Mouse (Mus musculus): ENCODE results near the gene Efcab2. TPM values are rescaled to one million over a fixed set of nuclear protein-coding genes. Genes with fewer than 3 reads are reported as not detected.

Efcab2 gene
- total and polyA plus RNA-seq, 2 experiments, result 0.29 to 2.2 TPM

DNA sequence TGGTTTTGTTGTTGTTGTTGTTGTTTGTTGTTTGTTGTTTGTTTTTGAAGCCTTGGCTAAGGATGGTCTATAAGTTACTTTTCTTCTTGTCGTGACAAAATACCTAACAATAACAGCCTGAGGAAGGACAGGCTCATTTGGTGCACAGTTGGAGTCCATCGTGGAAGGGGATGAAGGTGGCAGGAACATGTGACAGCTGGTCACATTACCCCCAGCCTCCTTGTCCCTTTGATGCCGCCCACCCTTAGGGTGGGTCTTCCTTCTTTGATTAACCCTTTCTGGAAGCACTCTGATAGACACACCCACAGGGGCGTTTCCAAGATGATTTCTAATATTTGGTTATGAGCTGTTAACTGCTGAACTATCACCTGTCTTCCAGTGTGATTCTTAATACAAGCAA lies 58.3 kb downstream of the Efcab2 start:
- H3K9ac ChIP-seq (ENCODE audit: low read depth, low read length), result no peak overlapping the region
- H3K4me3 ChIP-seq (ENCODE audit: insufficient read depth, low read depth, low read length), result no peak overlapping the region
- H3K27me3 ChIP-seq (ENCODE audit: control insufficient read depth, insufficient read depth, low read length), result no peaks in the 10 kb centered on the region
- no peaks in the 10 kb centered on the region for H3K79me2 ChIP-seq (ENCODE audit: control insufficient read depth, insufficient read depth, low read length)
- 50% methylated on average over 4 of the region's 4 CpGs for WGBS
- no peak for DNase-seq (ENCODE audit: extremely low read depth, low read depth, low spot score)
- no peaks in the 10 kb centered on the region for H3K4me1 ChIP-seq (ENCODE audit: control insufficient read depth, insufficient read depth, low read length)
- no peaks in the 10 kb centered on the region for H3K36me3 ChIP-seq (ENCODE audit: control insufficient read depth, insufficient read depth, low read length)
- TF ChIP-seq CTCF (IDR thresholded peaks at IDR 0.05; ENCODE audit: low read depth, low read length) (no peak), POLR2A (IDR thresholded peaks at IDR 0.05; ENCODE audit: extremely low read depth, insufficient read depth, low read length) (no peak)
- H3K27ac ChIP-seq (replicated peaks; ENCODE audit: insufficient read depth, low read depth, low read length), result no peak overlapping the region

- Histone ChIP-seq H3K9ac (ENCODE audit: low read depth, low read length) (no peak overlapping the region), H3K27me3 (ENCODE audit: control insufficient read depth, insufficient read depth, low read length) (no peaks in the 10 kb centered on the region), H3K4me3 (ENCODE audit: insufficient read depth, low read depth, low read length) (no peak overlapping the region), H3K4me1 (ENCODE audit: control insufficient read depth, insufficient read depth, low read length) (no peaks in the 10 kb centered on the region), H3K27ac (replicated peaks; ENCODE audit: insufficient read depth, low read depth, low read length) (no peak overlapping the region), H3K79me2 (ENCODE audit: control insufficient read depth, insufficient read depth, low read length) (no peaks in the 10 kb centered on the region), H3K36me3 (ENCODE audit: control insufficient read depth, insufficient read depth, low read length) (no peaks in the 10 kb centered on the region)
- no peak for TF ChIP-seq POLR2A (IDR thresholded peaks at IDR 0.05; ENCODE audit: extremely low read depth, insufficient read depth, low read length)
- no peak for TF ChIP-seq CTCF (IDR thresholded peaks at IDR 0.05; ENCODE audit: low read depth, low read length)
- WGBS, result 72% methylated on average over 6 of the region's 6 CpGs
- no peak for DNase-seq (ENCODE audit: extremely low read depth, low read depth, low spot score)
Measured at GRCm38 (mm10) chr1:178467594-178467993, 61.7 kb downstream of the Efcab2 start.

GRCm38 (mm10) chr1:178468280-178468679 lies 62.4 kb downstream of the Efcab2 start:
- no peak overlapping the region for H3K4me3 ChIP-seq (ENCODE audit: insufficient read depth, low read depth, low read length)
- no peaks in the 10 kb centered on the region for H3K27me3 ChIP-seq (ENCODE audit: control insufficient read depth, insufficient read depth, low read length)
- H3K4me1 ChIP-seq (ENCODE audit: control insufficient read depth, insufficient read depth, low read length), result no peaks in the 10 kb centered on the region
- H3K79me2 ChIP-seq (ENCODE audit: control insufficient read depth, insufficient read depth, low read length), result no peaks in the 10 kb centered on the region
- no peak overlapping the region for H3K27ac ChIP-seq (replicated peaks; ENCODE audit: insufficient read depth, low read depth, low read length)
- no peaks in the 10 kb centered on the region for H3K36me3 ChIP-seq (ENCODE audit: control insufficient read depth, insufficient read depth, low read length)
- no peak overlapping the region for H3K9ac ChIP-seq (ENCODE audit: low read depth, low read length)
- WGBS, result 9% methylated on average over 2 of the region's 2 CpGs
- peak; percentile 19 for DNase-seq (ENCODE audit: extremely low read depth, low read depth, low spot score)
- TF ChIP-seq CTCF (IDR thresholded peaks at IDR 0.05; ENCODE audit: low read depth, low read length), result peak; percentile 41; the same call in 1 of the 2 replicates
- TF ChIP-seq POLR2A (IDR thresholded peaks at IDR 0.05; ENCODE audit: extremely low read depth, insufficient read depth, low read length), result no peak

- TF ChIP-seq POLR2A (IDR thresholded peaks at IDR 0.05; ENCODE audit: extremely low read depth, insufficient read depth, low read length) (no peak), CTCF (IDR thresholded peaks at IDR 0.05; ENCODE audit: low read depth, low read length) (no peak)
- no peak overlapping the region for H3K4me3 ChIP-seq (ENCODE audit: insufficient read depth, low read depth, low read length)
- no peak overlapping the region for H3K9ac ChIP-seq (ENCODE audit: low read depth, low read length)
- H3K4me1 ChIP-seq (ENCODE audit: control insufficient read depth, insufficient read depth, low read length), result no peaks in the 10 kb centered on the region
- H3K79me2 ChIP-seq (ENCODE audit: control insufficient read depth, insufficient read depth, low read length), result no peaks in the 10 kb centered on the region
- no peak for DNase-seq (ENCODE audit: extremely low read depth, low read depth, low spot score)
- no peak overlapping the region for H3K27ac ChIP-seq (replicated peaks; ENCODE audit: insufficient read depth, low read depth, low read length)
- H3K36me3 ChIP-seq (ENCODE audit: control insufficient read depth, insufficient read depth, low read length), result no peaks in the 10 kb centered on the region
- no peaks in the 10 kb centered on the region for H3K27me3 ChIP-seq (ENCODE audit: control insufficient read depth, insufficient read depth, low read length)
Measured at GRCm38 (mm10) chr1:178483854-178484253, 78.0 kb downstream of the Efcab2 start.

- Histone ChIP-seq H3K36me3 (ENCODE audit: control insufficient read depth, insufficient read depth, low read length) (no peaks in the 10 kb centered on the region), H3K27me3 (ENCODE audit: control insufficient read depth, insufficient read depth, low read length) (no peaks in the 10 kb centered on the region), H3K9ac (ENCODE audit: low read depth, low read length) (no peak overlapping the region), H3K27ac (replicated peaks; ENCODE audit: insufficient read depth, low read depth, low read length) (no peak overlapping the region), H3K4me1 (ENCODE audit: control insufficient read depth, insufficient read depth, low read length) (no peaks in the 10 kb centered on the region), H3K4me3 (ENCODE audit: insufficient read depth, low read depth, low read length) (no peak overlapping the region), H3K79me2 (ENCODE audit: control insufficient read depth, insufficient read depth, low read length) (no peaks in the 10 kb centered on the region)
- TF ChIP-seq POLR2A (IDR thresholded peaks at IDR 0.05; ENCODE audit: extremely low read depth, insufficient read depth, low read length) (no peak), CTCF (IDR thresholded peaks at IDR 0.05; ENCODE audit: low read depth, low read length) (no peak)
- DNase-seq (ENCODE audit: extremely low read depth, low read depth, low spot score), result no peak
- 83% methylated on average over 5 of the region's 5 CpGs for WGBS
Measured at GRCm38 (mm10) chr1:178485138-178485867, 79.4 kb downstream of the Efcab2 start.

GRCm38 (mm10) chr1:178485868-178486220 lies 80.0 kb downstream of the Efcab2 start:
- H3K9ac ChIP-seq (ENCODE audit: low read depth, low read length), result no peak overlapping the region

More at GRCm38 (mm10) chr1:178485868-178486220, 80.0 kb downstream of the Efcab2 start:
- Histone ChIP-seq H3K79me2 (ENCODE audit: control insufficient read depth, insufficient read depth, low read length) (no peaks in the 10 kb centered on the region), H3K27me3 (ENCODE audit: control insufficient read depth, insufficient read depth, low read length) (no peaks in the 10 kb centered on the region), H3K4me3 (ENCODE audit: insufficient read depth, low read depth, low read length) (no peak overlapping the region), H3K4me1 (ENCODE audit: control insufficient read depth, insufficient read depth, low read length) (no peaks in the 10 kb centered on the region), H3K36me3 (ENCODE audit: control insufficient read depth, insufficient read depth, low read length) (no peaks in the 10 kb centered on the region), H3K27ac (replicated peaks; ENCODE audit: insufficient read depth, low read depth, low read length) (no peak overlapping the region)
- WGBS, result 82% methylated on average over 5 of the region's 5 CpGs
- no peak for TF ChIP-seq POLR2A (IDR thresholded peaks at IDR 0.05; ENCODE audit: extremely low read depth, insufficient read depth, low read length)
- TF ChIP-seq CTCF (IDR thresholded peaks at IDR 0.05; ENCODE audit: low read depth, low read length), result no peak
- DNase-seq (ENCODE audit: extremely low read depth, low read depth, low spot score), result no peak
